Mouse (Mus musculus): ENCODE results near the gene Olfr629.
"Not testable (repeated sequence)": the region's sequence is repeated elsewhere in the genome, so short reads cannot be mapped to it uniquely, and the experiment has no call there.

GRCm38 (mm10) chr7:103777652-103778051, 32.9 kb upstream of the Olfr629 start:
- not testable (repeated sequence) for TF ChIP-seq CTCF, EP300 (IDR thresholded peaks at IDR 0.05)
